Mouse (Mus musculus) C2C12 (cell line): ENCODE data around the gene Tcf15. TPM values are rescaled to one million over a fixed set of nuclear protein-coding genes. Genes with fewer than 3 reads are reported as not detected.

Experiments
- H3K27me3 ChIP-seq: one replicate; pipeline ENCODE4 v1.6.1; 2011; ENCODE audit not compliant: control insufficient read depth, insufficient read depth, insufficient read length
- H3K36me3 ChIP-seq: one replicate; pipeline ENCODE4 v1.6.1; 2011; ENCODE audit not compliant: control insufficient read depth, insufficient read depth
- H3K4me3 ChIP-seq: one replicate; pipeline ENCODE4 v1.5.1; 2011; ENCODE audit warnings: mild to moderate bottlenecking, control low read depth; ENCODE audit not compliant: poor library complexity, insufficient read depth, severe bottlenecking
- H3K79me2 ChIP-seq: one replicate; pipeline ENCODE4 v1.6.1; 2011; ENCODE audit not compliant: control insufficient read depth, insufficient read depth
- H3K79me3 ChIP-seq: one replicate; pipeline ENCODE4 v1.6.1; 2011; ENCODE audit warnings: low read depth, control low read depth
- H3ac ChIP-seq: one replicate; pipeline ENCODE3; 2011; ENCODE audit warnings: low read depth; ENCODE audit not compliant: control insufficient read depth, insufficient read length
- CEBPB ChIP-seq: IDR thresholded peaks from one replicate; pipeline ENCODE4 v1.6.1; 2011; ENCODE audit warnings: low read depth, mild to moderate bottlenecking, control low read depth, moderate library complexity
- CTCF ChIP-seq: IDR thresholded peaks from one replicate; pipeline ENCODE4 v1.5.1; 2011; ENCODE audit not compliant: control insufficient read depth, insufficient read depth, insufficient read length
- FOSL1 ChIP-seq: IDR thresholded peaks from one replicate; pipeline ENCODE4 v1.8.0; 2011; ENCODE audit warnings: mild to moderate bottlenecking, low read length; ENCODE audit not compliant: poor library complexity, insufficient read depth, severe bottlenecking
- MAX ChIP-seq: IDR thresholded peaks from one replicate; pipeline ENCODE4 v1.6.1; 2011; ENCODE audit warnings: mild to moderate bottlenecking, control low read depth
- MYOD1 ChIP-seq: IDR thresholded peaks from one replicate; pipeline ENCODE4 v1.6.1; 2011; ENCODE audit warnings: low read depth; ENCODE audit not compliant: control insufficient read depth, insufficient read length
- MYOG ChIP-seq: IDR thresholded peaks from one replicate; pipeline ENCODE4 v1.6.1; 2011; ENCODE audit not compliant: control insufficient read depth, insufficient read length; ENCODE audit errors: extremely low read depth
- USF1 ChIP-seq: IDR thresholded peaks from one replicate; pipeline ENCODE4 v1.6.1; 2011; ENCODE audit warnings: low read depth, mild to moderate bottlenecking, control low read depth, moderate library complexity
- polyA plus RNA-seq: library from polyadenylated mRNA; unstranded; fragments of >200 nt; fragmentation: generic; extraction: Trizol; gene quantifications from one replicate; pipeline ENCODE4 v1.2.1, GENCODE M21; 2012; ENCODE audit warnings: missing spikeins

The Tcf15 gene
- polyA plus RNA-seq, 1 experiment: not detected

GRCm38 (mm10) chr2:152114057-152114975, 29.0 kb upstream of the Tcf15 start:
- H3K4me3 ChIP-seq: no peak overlapping the region
- peaks cover 15% of the 10 kb centered on the region for H3K36me3 ChIP-seq
- no peaks in the 10 kb centered on the region for H3K79me3 ChIP-seq
- no peaks in the 10 kb centered on the region for H3K79me2 ChIP-seq
- H3ac ChIP-seq: no peak overlapping the region
- peaks cover 20% of the 10 kb centered on the region for H3K27me3 ChIP-seq
- no peak for TF ChIP-seq MYOD1
- TF ChIP-seq CTCF: no peak
- TF ChIP-seq MAX: no peak
- no peak for TF ChIP-seq FOSL1
- no peak for TF ChIP-seq CEBPB
- no peak for TF ChIP-seq USF1
- no peak for TF ChIP-seq MYOG

- H3K4me3 ChIP-seq: no peak overlapping the region
- no peaks in the 10 kb centered on the region for H3K79me3 ChIP-seq
- no peaks in the 10 kb centered on the region for H3K36me3 ChIP-seq
- no peaks in the 10 kb centered on the region for H3K79me2 ChIP-seq
- no peak overlapping the region for H3ac ChIP-seq
- no peak for TF ChIP-seq CTCF
- TF ChIP-seq MYOG: no peak
- no peak for TF ChIP-seq MAX
- no peak for TF ChIP-seq CEBPB
- TF ChIP-seq USF1: no peak
- no peak for TF ChIP-seq MYOD1
- no peak for TF ChIP-seq FOSL1
- H3K27me3 ChIP-seq: peaks cover 47% of the 10 kb centered on the region
Observed at GRCm38 (mm10) chr2:152117694-152118093, 25.7 kb upstream of the Tcf15 start.

GRCm38 (mm10) chr2:152119228-152119865, 24.0 kb upstream of the Tcf15 start:
- Histone ChIP-seq H3K36me3 (no peaks in the 10 kb centered on the region), H3K4me3 (no peak overlapping the region), H3ac (no peak overlapping the region), H3K79me3 (no peaks in the 10 kb centered on the region), H3K27me3 (peaks cover 51% of the 10 kb centered on the region), H3K79me2 (no peaks in the 10 kb centered on the region)
- TF ChIP-seq MAX (no peak), FOSL1 (no peak), CEBPB (no peak), MYOD1 (no peak), USF1 (no peak), CTCF (no peak), MYOG (no peak)

GRCm38 (mm10) chr2:152122896-152123295, 20.5 kb upstream of the Tcf15 start:
- Histone ChIP-seq H3K27me3 (peaks cover 31% of the 10 kb centered on the region), H3K4me3 (no peak overlapping the region), H3K79me3 (no peaks in the 10 kb centered on the region), H3ac (no peak overlapping the region), H3K36me3 (no peaks in the 10 kb centered on the region), H3K79me2 (no peaks in the 10 kb centered on the region)
- TF ChIP-seq FOSL1 (no peak), MAX (no peak), MYOG (no peak)

- Histone ChIP-seq H3ac (no peak overlapping the region), H3K4me3 (no peak overlapping the region), H3K36me3 (no peaks in the 10 kb centered on the region), H3K79me2 (no peaks in the 10 kb centered on the region), H3K27me3 (peaks cover 21% of the 10 kb centered on the region), H3K79me3 (no peaks in the 10 kb centered on the region)
- no peak for TF ChIP-seq USF1
Observed at GRCm38 (mm10) chr2:152128597-152128996, 14.8 kb upstream of the Tcf15 start.

- no peak for TF ChIP-seq FOSL1
- no peak for TF ChIP-seq CTCF
- TF ChIP-seq MYOG: no peak
- no peak for TF ChIP-seq MYOD1
Observed at GRCm38 (mm10) chr2:152129778-152130177, 13.6 kb upstream of the Tcf15 start.

More at GRCm38 (mm10) chr2:152129778-152130177, 13.6 kb upstream of the Tcf15 start:
- H3K27me3 ChIP-seq: peaks cover 26% of the 10 kb centered on the region
- no peaks in the 10 kb centered on the region for H3K36me3 ChIP-seq
- H3K79me3 ChIP-seq: no peaks in the 10 kb centered on the region
- H3ac ChIP-seq: no peak overlapping the region
- no peak overlapping the region for H3K4me3 ChIP-seq
- H3K79me2 ChIP-seq: no peaks in the 10 kb centered on the region
